Mouse (Mus musculus) liver, postnatal 0 days (tissue): Measurements from ENCODE around the gene Siah2.

ENCODE experiments used
- CTCF ChIP-seq: sonication (generic); IDR thresholded peaks from 2 replicates; pipeline ENCODE4 v1.5.1; 2016; ENCODE audit warnings: antibody characterized with exemption, low read depth
- EP300 ChIP-seq: IDR thresholded peaks from 2 replicates; pipeline ENCODE4 v1.6.1; 2016; ENCODE audit warnings: antibody characterized with exemption, low read depth, mild to moderate bottlenecking

DNA sequence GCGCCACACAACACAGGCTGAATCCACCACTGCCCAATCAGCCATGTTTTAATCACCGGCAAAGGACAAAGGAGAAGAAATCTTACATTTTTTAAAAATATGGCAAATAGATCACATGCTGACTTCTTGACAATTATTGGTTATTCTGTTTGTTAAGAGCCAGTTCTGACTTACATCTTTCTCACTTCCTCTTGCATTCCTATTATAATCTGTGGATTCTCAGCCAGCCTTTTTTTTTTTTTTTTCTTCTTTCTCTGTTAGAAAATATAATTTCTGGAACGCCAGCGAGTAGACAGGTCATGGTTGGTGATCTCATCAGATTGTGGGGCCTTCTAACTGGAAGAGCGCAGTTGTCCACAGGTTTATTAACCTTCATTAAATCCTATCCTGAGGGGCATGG, 18.9 kb downstream of the Siah2 start:
- no peak for TF ChIP-seq CTCF
- TF ChIP-seq EP300 = no peak
